Mouse (Mus musculus): Measurements from ENCODE around the gene Tnfaip1. TPM values are rescaled to one million over a fixed set of nuclear protein-coding genes. Genes with fewer than 3 reads are reported as not detected.

Gene Tnfaip1
- polyA plus RNA-seq, 1 experiment from 2014 or later = 82.9 TPM

DNA sequence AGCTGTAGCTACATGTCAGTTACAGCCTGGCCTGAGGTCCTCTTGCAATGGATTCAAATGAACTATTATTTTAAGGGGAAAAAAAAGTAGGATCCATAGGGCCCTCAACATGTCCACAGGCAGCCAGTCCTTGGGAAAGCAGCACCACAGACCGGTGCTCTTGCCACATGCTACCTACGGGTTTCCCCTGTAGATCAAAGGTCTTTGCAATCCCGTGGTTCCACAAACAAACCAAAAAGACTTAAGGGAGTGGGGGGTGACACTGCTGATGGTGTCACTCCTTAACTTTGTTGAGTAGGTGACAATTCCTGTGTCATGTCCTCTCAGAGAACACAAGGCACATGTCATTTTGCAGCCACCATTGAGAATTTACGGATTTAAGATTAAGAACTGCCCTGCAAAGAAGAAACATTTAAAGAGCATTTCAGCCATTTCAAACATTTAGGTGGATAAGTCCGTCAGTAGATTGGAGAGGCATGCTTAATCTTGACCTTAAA, 13.4 kb upstream of the Tnfaip1 start:
- Histone ChIP-seq H3K36me3 (ENCODE audit: control insufficient read depth, insufficient read depth, low read length) (0 out of 2 replicates have a peak, but pooled peaks cover 4% of the 10 kb centered on the region), H3K27ac (ENCODE audit: low read length) (no peak overlapping the region; the same call in 1 of the 2 replicates), H3K4me1 (ENCODE audit: control insufficient read depth, insufficient read depth, low read length) (peaks cover 6% of the 10 kb centered on the region; the same call in 1 of the 2 replicates), H3K4me3 (ENCODE audit: low read depth, low read length) (peak overlapping the region; percentile 65), H3K27me3 (ENCODE audit: control insufficient read depth, insufficient read depth, low read length) (no peaks in the 10 kb centered on the region), H3K9me3 (ENCODE audit: control insufficient read depth, low read depth, low read length) (no peaks in the 10 kb centered on the region; the same call in 1 of the 2 replicates), H3K9ac (replicated peaks; ENCODE audit: low read depth, low read length) (peak overlapping the region; percentile 63), H3K4me2 (replicated peaks; ENCODE audit: low read depth, low read length) (peak overlapping the region; percentile 75)
- no peak for ATAC-seq (ENCODE audit: insufficient number of reproducible peaks, insufficient read depth, low FRiP score, low read depth)
- 3% methylated on average over 5 of the region's 5 CpGs for WGBS

DNA sequence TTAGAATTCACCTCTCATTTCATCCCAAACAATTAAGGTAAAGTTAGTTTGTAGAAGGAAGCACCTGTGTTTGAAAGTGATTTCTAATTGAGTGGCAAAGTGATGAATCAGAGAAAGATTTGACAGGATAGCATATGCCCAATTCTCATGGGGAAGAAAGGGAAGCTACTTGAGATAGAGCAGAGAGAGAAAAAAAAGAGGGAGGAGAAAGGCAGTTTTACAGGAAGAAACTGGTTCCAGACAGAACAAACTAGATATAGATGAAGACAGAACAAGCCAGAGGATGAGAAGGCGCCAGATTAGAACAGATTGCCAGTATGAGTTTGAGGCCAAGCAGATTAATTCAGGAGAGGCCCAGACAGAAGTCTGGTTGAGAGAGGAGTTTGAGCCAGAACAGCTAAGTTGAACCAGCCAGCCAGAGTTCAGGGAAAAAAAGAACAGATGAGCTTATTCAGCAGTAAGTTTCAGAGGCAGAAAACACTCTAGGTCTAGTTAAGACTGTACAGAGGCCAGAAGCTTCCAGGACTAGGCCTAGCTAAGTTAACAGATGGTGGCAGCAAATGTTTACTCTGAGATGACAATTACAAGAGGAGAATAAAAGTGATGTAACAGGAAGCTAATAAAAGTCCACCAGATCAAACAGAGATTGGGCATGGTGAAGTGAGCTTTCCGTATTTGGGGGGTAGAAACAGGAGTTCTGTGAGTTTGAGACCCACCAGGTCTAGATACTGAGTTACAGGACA, 11.8 kb upstream of the Tnfaip1 start:
- Histone ChIP-seq H3K9me3 (ENCODE audit: control insufficient read depth, low read depth, low read length) (no peaks in the 10 kb centered on the region), H3K27me3 (ENCODE audit: control insufficient read depth, insufficient read depth, low read length) (no peaks in the 10 kb centered on the region), H3K36me3 (ENCODE audit: control insufficient read depth, insufficient read depth, low read length) (peaks cover 12% of the 10 kb centered on the region), H3K27ac (ENCODE audit: low read length) (no peak overlapping the region), H3K4me1 (ENCODE audit: control insufficient read depth, insufficient read depth, low read length) (peaks cover 6% of the 10 kb centered on the region; the same call in 1 of the 2 replicates), H3K9ac (replicated peaks; ENCODE audit: low read depth, low read length) (no peak overlapping the region), H3K4me2 (replicated peaks; ENCODE audit: low read depth, low read length) (no peak overlapping the region), H3K4me3 (ENCODE audit: low read depth, low read length) (no peak overlapping the region)
- ATAC-seq (ENCODE audit: insufficient number of reproducible peaks, insufficient read depth, low FRiP score, low read depth) = no peak
- WGBS = 82% methylated on average over 2 of the region's 2 CpGs

DNA sequence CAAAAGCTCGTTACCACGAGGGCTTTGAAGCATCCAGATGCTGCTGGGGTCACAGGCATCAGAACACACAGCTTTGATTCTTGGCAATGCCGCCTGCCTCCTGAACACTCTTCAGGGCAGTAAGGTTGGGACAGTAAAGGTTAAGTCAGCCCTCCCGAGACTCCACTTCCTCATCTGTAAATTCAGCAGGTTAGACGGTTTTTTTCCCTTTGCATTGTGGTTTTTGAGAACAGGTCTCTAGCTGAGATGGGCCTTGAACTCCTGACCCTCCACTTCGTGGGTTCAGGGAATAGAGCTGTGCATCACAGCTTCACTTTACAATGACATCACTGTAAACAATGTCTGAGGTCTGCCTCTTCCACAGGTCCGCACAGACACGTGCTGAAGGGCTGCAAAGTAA, 9.0 kb upstream of the Tnfaip1 start:
- no peak for ATAC-seq (ENCODE audit: insufficient number of reproducible peaks, insufficient read depth, low FRiP score, low read depth)
- H3K9ac ChIP-seq (replicated peaks; ENCODE audit: low read depth, low read length) = no peak overlapping the region
- peaks cover 6% of the 10 kb centered on the region; the same call in 1 of the 2 replicates for H3K4me1 ChIP-seq (ENCODE audit: control insufficient read depth, insufficient read depth, low read length)
- no peak overlapping the region for H3K27ac ChIP-seq (ENCODE audit: low read length)
- no peaks in the 10 kb centered on the region for H3K9me3 ChIP-seq (ENCODE audit: control insufficient read depth, low read depth, low read length)
- peaks cover 27% of the 10 kb centered on the region for H3K36me3 ChIP-seq (ENCODE audit: control insufficient read depth, insufficient read depth, low read length)
- no peak overlapping the region for H3K4me3 ChIP-seq (ENCODE audit: low read depth, low read length)
- 53% methylated on average over 8 of the region's 8 CpGs for WGBS
- H3K27me3 ChIP-seq (ENCODE audit: control insufficient read depth, insufficient read depth, low read length) = no peaks in the 10 kb centered on the region
- H3K4me2 ChIP-seq (replicated peaks; ENCODE audit: low read depth, low read length) = no peak overlapping the region

DNA sequence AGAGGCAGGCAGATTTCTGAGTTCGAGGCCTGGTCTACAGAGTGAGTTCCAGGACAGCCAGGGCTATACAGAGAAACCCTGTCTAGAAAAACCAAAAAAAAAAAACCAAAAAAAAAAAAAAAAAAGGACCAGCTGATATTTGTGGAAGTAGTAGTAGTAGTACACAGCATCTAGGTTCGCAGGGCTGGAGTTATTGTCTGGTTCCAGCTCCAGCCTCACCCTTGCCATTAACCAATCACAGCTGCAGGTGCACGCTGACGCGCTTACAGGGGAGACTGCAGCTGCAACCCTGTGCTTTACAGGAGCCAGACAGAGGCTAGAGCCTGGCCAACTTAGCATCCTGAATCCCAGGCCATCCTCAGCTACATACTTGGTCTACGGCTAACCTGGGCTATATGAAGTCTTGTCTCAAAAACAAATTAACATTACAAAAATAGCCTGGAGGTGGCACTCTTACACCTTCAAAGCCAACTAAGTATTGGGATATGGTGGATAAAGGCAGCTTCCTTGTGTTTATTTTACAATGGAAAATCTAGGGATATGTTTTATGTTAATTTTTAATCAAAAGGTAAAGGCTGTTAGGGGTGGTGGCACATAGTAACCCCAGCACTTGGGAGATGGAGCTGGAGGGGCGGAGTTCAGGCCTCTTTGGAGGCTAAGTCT, 8.4 kb upstream of the Tnfaip1 start:
- WGBS = 89% methylated on average over 7 of the region's 7 CpGs
- Histone ChIP-seq H3K36me3 (ENCODE audit: control insufficient read depth, insufficient read depth, low read length) (peaks cover 30% of the 10 kb centered on the region), H3K4me2 (replicated peaks; ENCODE audit: low read depth, low read length) (no peak overlapping the region), H3K27ac (ENCODE audit: low read length) (no peak overlapping the region), H3K27me3 (ENCODE audit: control insufficient read depth, insufficient read depth, low read length) (no peaks in the 10 kb centered on the region), H3K4me1 (ENCODE audit: control insufficient read depth, insufficient read depth, low read length) (peaks cover 4% of the 10 kb centered on the region; the same call in 1 of the 2 replicates), H3K9me3 (ENCODE audit: control insufficient read depth, low read depth, low read length) (no peaks in the 10 kb centered on the region), H3K9ac (replicated peaks; ENCODE audit: low read depth, low read length) (no peak overlapping the region), H3K4me3 (ENCODE audit: low read depth, low read length) (no peak overlapping the region)
- no peak for ATAC-seq (ENCODE audit: insufficient number of reproducible peaks, insufficient read depth, low FRiP score, low read depth)

DNA sequence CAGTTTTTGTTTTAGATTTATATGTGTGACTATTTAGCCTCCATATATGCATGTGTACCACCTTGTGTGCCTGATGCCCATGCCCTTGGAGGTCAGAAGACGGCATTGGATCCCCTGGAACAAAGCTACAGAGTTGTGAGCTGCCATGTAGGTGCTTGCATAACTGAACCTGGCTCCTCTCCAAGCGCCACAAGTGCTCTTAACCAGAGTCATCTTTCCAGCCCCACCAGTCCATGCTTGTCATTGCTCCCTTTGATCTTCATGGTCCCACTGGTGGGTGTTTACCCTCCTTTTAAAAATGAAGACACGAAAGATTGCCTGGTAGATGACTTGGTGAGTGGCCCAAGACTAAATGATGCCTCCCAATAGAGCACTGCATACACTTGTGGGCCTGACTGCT, 4.2 kb upstream of the Tnfaip1 start:
- Histone ChIP-seq H3K9ac (replicated peaks; ENCODE audit: low read depth, low read length) (no peak overlapping the region), H3K27ac (ENCODE audit: low read length) (no peak overlapping the region), H3K4me3 (ENCODE audit: low read depth, low read length) (no peak overlapping the region), H3K4me2 (replicated peaks; ENCODE audit: low read depth, low read length) (no peak overlapping the region), H3K36me3 (ENCODE audit: control insufficient read depth, insufficient read depth, low read length) (peaks cover 28% of the 10 kb centered on the region), H3K9me3 (ENCODE audit: control insufficient read depth, low read depth, low read length) (no peaks in the 10 kb centered on the region), H3K4me1 (ENCODE audit: control insufficient read depth, insufficient read depth, low read length) (peaks cover 13% of the 10 kb centered on the region), H3K27me3 (ENCODE audit: control insufficient read depth, insufficient read depth, low read length) (no peaks in the 10 kb centered on the region)
- WGBS = 91% methylated on average over 3 of the region's 3 CpGs
- ATAC-seq (ENCODE audit: insufficient number of reproducible peaks, insufficient read depth, low FRiP score, low read depth) = no peak

DNA sequence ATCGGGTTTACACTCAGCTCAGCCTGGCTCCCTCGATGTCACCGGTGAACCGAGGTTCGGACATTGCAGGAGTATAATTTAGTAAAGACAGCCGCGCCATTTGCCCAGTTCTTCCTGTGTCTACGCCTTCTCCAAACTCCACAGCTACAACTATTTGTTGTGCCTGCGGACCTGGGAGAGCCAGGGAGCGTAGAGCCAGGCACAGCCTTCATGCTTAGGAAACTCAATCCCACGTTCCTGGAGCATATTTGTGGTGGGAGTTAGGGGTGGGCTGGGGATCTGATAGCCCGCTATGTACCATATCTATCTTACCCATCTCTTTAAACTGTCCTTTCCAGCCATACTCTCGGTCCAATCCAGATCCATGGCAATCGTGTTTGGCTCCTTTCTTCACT, 555 bp upstream of the Tnfaip1 start:
- ATAC-seq (ENCODE audit: insufficient number of reproducible peaks, insufficient read depth, low FRiP score, low read depth) = no peak
- peak overlapping the region; percentile 77 for H3K27ac ChIP-seq (ENCODE audit: low read length)
- no peaks in the 10 kb centered on the region for H3K9me3 ChIP-seq (ENCODE audit: control insufficient read depth, low read depth, low read length)
- WGBS = 2% methylated on average over 14 of the region's 14 CpGs
- peaks cover 20% of the 10 kb centered on the region for H3K4me1 ChIP-seq (ENCODE audit: control insufficient read depth, insufficient read depth, low read length)
- peak overlapping the region; percentile 64 for H3K4me2 ChIP-seq (replicated peaks; ENCODE audit: low read depth, low read length)
- peak overlapping the region; percentile 57 for H3K9ac ChIP-seq (replicated peaks; ENCODE audit: low read depth, low read length)
- no peaks in the 10 kb centered on the region for H3K27me3 ChIP-seq (ENCODE audit: control insufficient read depth, insufficient read depth, low read length)
- peaks cover 19% of the 10 kb centered on the region for H3K36me3 ChIP-seq (ENCODE audit: control insufficient read depth, insufficient read depth, low read length)
- H3K4me3 ChIP-seq (ENCODE audit: low read depth, low read length) = peak overlapping the region; percentile 66

DNA sequence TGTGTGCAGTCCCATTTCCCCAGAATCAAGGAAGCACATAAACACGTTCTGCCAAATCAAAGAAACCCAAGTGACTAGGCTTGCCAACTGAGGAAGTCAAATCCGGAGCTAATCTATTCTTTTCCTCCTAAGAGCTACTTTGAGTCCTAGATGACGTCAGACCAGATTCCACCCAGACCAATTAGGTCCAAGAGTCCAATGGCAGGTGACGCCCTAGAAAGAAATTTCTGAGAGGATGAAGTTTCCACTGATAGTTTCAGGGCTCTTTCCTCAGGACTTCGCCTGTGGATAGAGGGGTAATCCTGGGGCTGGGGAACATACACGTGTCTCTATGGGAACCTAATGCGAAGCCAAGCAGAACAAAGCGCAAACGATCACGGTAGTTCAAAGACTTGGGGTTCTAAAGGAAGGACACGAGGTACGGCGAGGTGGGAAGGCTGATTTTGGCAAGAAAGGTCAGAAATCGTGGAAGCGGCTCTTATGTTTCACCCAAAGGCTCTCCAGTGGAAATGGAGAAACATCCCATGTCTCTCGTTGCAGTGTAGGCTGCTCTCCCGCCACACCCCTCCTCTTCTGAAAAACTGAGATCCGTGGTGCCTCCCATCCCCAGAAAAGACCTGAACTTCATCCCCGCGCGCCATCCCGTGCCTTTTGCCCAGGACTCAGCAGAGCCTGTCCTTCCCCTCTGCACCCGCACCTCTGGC, 604 bp downstream of the Tnfaip1 start:
- Histone ChIP-seq H3K27ac (ENCODE audit: low read length) (peak overlapping the region; percentile 90), H3K4me1 (ENCODE audit: control insufficient read depth, insufficient read depth, low read length) (peaks cover 20% of the 10 kb centered on the region), H3K27me3 (ENCODE audit: control insufficient read depth, insufficient read depth, low read length) (no peaks in the 10 kb centered on the region), H3K4me2 (replicated peaks; ENCODE audit: low read depth, low read length) (peak overlapping the region; percentile 60), H3K4me3 (ENCODE audit: low read depth, low read length) (peak overlapping the region; percentile 66), H3K9me3 (ENCODE audit: control insufficient read depth, low read depth, low read length) (no peaks in the 10 kb centered on the region), H3K9ac (replicated peaks; ENCODE audit: low read depth, low read length) (peak overlapping the region; percentile 59), H3K36me3 (ENCODE audit: control insufficient read depth, insufficient read depth, low read length) (peaks cover 10% of the 10 kb centered on the region)
- under 1% methylated on average over 23 of the region's 23 CpGs for WGBS
- no peak; the same call in 1 of the 2 replicates for ATAC-seq (ENCODE audit: insufficient number of reproducible peaks, insufficient read depth, low FRiP score, low read depth)

DNA sequence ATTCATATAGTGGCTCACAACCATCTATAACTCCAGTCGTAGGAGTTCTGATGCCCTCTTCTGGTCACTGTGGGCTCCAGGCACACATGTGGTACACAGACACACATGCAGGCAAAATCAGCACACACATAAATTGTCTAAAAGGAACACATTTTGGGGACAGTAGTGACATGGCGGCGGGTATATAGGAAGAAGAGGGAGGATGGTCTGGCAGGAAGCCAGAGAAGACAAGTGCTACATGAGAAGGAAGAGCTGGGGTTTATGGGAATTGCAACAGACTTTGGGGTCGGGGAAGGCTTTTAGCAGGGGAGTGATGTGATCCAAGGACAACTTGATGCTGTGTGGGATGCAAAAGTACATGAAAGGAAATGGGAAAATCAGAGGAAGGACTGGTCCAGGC, 1.6 kb downstream of the Tnfaip1 start:
- H3K9ac ChIP-seq (replicated peaks; ENCODE audit: low read depth, low read length) = no peak overlapping the region
- no peak overlapping the region for H3K27ac ChIP-seq (ENCODE audit: low read length)
- WGBS = 85% methylated on average over 4 of the region's 4 CpGs
- H3K4me2 ChIP-seq (replicated peaks; ENCODE audit: low read depth, low read length) = peak overlapping the region; percentile 60
- no peaks in the 10 kb centered on the region for H3K27me3 ChIP-seq (ENCODE audit: control insufficient read depth, insufficient read depth, low read length)
- peaks cover 20% of the 10 kb centered on the region for H3K4me1 ChIP-seq (ENCODE audit: control insufficient read depth, insufficient read depth, low read length)
- peaks cover 14% of the 10 kb centered on the region for H3K36me3 ChIP-seq (ENCODE audit: control insufficient read depth, insufficient read depth, low read length)
- H3K9me3 ChIP-seq (ENCODE audit: control insufficient read depth, low read depth, low read length) = no peaks in the 10 kb centered on the region
- H3K4me3 ChIP-seq (ENCODE audit: low read depth, low read length) = peak overlapping the region; percentile 66; the same call in 1 of the 2 replicates
- no peak for ATAC-seq (ENCODE audit: insufficient number of reproducible peaks, insufficient read depth, low FRiP score, low read depth)

All from stomach, embryonic 14.5 days (tissue).